Mouse (Mus musculus) heart, postnatal 0 days (tissue): Measurements from ENCODE around the gene Gstm2. TPM values are rescaled to one million over a fixed set of nuclear protein-coding genes. Genes with fewer than 3 reads are reported as not detected.
"Not testable (repeated sequence)": the region's sequence is repeated elsewhere in the genome, so short reads cannot be mapped to it uniquely, and the experiment has no call there.

Experiments
- ATAC-seq: fragments of 200-750 bp; cut with Nextera tagmentation; 2 replicates; pipeline ENCODE4 v1.8.0; 2017; ENCODE audit warnings: low read depth, moderate number of reproducible peaks, moderate library complexity; ENCODE audit not compliant: insufficient read depth
- DNase-seq: peaks from one replicate; pipeline ENCODE4 v3.0.0-alpha.2; 2016; ENCODE audit warnings: low spot score
- H3K27ac ChIP-seq: fragments of 300-500 bp; sonication (generic); 2 replicates; pipeline ENCODE4 v1.5.1; 2014; ENCODE audit warnings: low read depth, mild to moderate bottlenecking
- H3K27me3 ChIP-seq: fragments of 300-500 bp; sonication (generic); 2 replicates; pipeline ENCODE4 v1.6.1; 2014; ENCODE audit warnings: low read length, mixed read lengths; ENCODE audit not compliant: control insufficient read depth, insufficient read depth
- H3K36me3 ChIP-seq: fragments of 300-500 bp; sonication (generic); replicated peaks from 2 replicates; pipeline ENCODE4 v1.6.1; 2014; ENCODE audit warnings: low read length, mixed read lengths; ENCODE audit not compliant: control insufficient read depth, insufficient read depth
- H3K4me1 ChIP-seq: fragments of 300-500 bp; sonication (generic); 2 replicates; pipeline ENCODE4 v1.6.1; 2014; ENCODE audit warnings: antibody characterized with exemption; ENCODE audit not compliant: control insufficient read depth, insufficient read depth
- H3K4me2 ChIP-seq: fragments of 300-500 bp; sonication (generic); 2 replicates; pipeline ENCODE4 v1.6.1; 2014; ENCODE audit warnings: low read depth, mild to moderate bottlenecking, low read length, moderate library complexity
- H3K4me3 ChIP-seq: fragments of 300-500 bp; sonication (generic); 2 replicates; pipeline ENCODE4 v1.5.1; 2014; ENCODE audit warnings: low read depth, low read length
- H3K9ac ChIP-seq: fragments of 300-500 bp; sonication (generic); replicated peaks from 2 replicates; pipeline ENCODE4 v1.6.1; 2014; ENCODE audit warnings: low read depth, low read length, mixed read lengths
- H3K9me3 ChIP-seq: fragments of 300-500 bp; sonication (generic); replicated peaks from 2 replicates; pipeline ENCODE4 v1.6.1; 2016; ENCODE audit warnings: low read length; ENCODE audit not compliant: control insufficient read depth
- CTCF ChIP-seq: IDR thresholded peaks from 2 replicates; pipeline ENCODE4 v1.5.1; 2016; ENCODE audit warnings: antibody characterized with exemption, control low read depth, low read depth
- EP300 ChIP-seq: IDR thresholded peaks from 2 replicates; pipeline ENCODE4 v1.6.1; 2016; ENCODE audit warnings: antibody characterized with exemption, low read depth
- WGBS: fragments of 180-500 bp; shearing (Covaris S2); extraction: QIAGEN DNeasy Blood & Tissue Kit; methylation state at CpG from one replicate; pipeline ENCODE4 v1.1.7; 2014; 5-methylcytosine and 5-hydroxymethylcytosine counted together
- polyA plus RNA-seq: library from polyadenylated mRNA; unstranded; fragments of >200 nt; fragmentation: Nextera tagmentation; extraction: Ambion mirVana; gene quantifications from 2 replicates; pipeline ENCODE4 v1.2.1, GENCODE M21; 2015
- total RNA-seq: library from RNA; depleted of rRNA; stranded (reverse); fragments of >200 nt; gene quantifications from 2 replicates; pipeline ENCODE4 v1.2.3, GENCODE M21; 2014; ENCODE audit warnings: low replicate concordance

Gene Gstm2
- total and polyA plus RNA-seq, 2 experiments from 2014 or later = 69.6 to 97.9 TPM

DNA sequence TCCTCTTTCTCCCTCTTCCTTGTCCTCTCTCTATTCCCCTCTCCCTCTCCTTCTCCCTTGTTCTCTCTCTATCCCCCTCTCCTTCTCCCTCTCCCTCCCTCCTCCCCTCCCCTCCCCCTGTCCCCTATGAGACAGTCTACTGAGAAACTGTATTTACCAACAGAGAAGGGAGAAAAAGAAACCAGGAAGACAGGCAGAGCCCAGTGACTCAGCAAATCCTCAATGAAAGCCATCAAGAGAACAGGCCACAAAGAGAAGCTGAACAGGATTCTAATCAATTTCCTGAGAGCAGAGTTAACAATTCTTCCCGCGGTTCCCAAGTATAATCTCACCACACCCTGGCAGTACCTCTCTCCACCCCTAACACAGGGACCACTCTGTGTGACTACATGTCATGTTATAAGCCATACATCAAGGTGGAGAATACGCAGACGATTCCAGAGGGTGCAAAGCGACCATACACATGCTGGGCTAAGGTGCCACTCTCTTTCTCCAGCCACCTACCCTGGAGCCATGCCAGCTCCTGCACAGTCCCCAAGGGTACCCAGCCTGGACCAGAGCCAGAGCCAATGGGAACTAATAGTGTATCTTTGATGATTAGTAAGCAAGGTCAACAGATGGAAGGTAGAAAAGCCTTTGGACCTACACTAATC is 21.5 kb downstream of the Gstm2 start:
- DNase-seq = no peak
- H3K9ac ChIP-seq = no peak overlapping the region
- H3K27me3 ChIP-seq = 0 out of 2 replicates have a peak, but pooled peaks cover 4% of the 10 kb centered on the region
- no peak overlapping the region for H3K4me2 ChIP-seq
- no peaks in the 10 kb centered on the region for H3K9me3 ChIP-seq
- no peaks in the 10 kb centered on the region for H3K4me1 ChIP-seq
- H3K36me3 ChIP-seq = no peaks in the 10 kb centered on the region
- no peak for ATAC-seq
- no peak overlapping the region for H3K4me3 ChIP-seq
- no peak overlapping the region for H3K27ac ChIP-seq
- WGBS = 57% methylated on average over 5 of the region's 5 CpGs
- TF ChIP-seq CTCF (no peak), EP300 (no peak)

DNA sequence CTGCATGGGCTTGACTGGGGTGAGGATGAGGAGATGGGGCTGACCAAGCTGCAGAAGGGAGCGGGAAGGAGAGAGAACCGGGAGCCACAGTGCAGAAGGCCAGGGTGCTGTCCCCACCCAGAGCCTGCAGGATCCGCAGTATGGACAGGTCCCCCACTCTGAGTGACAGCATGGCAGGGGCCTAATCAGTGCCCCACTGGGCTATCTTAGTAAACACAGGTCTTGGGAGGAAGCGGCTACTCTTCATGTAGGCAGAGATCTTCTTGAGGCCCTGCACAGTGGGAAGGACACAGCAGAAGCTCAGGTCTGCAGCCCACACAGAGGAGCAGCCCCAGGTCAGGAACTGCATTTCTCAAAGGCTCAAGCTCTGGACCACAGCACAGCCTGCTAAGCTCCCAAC is 22.2 kb downstream of the Gstm2 start:
- no peak overlapping the region for H3K9ac ChIP-seq
- no peak for TF ChIP-seq EP300
- no peak for TF ChIP-seq CTCF
- H3K27me3 ChIP-seq = 0 out of 2 replicates have a peak, but pooled peaks cover 3% of the 10 kb centered on the region
- H3K4me1 ChIP-seq = no peaks in the 10 kb centered on the region
- WGBS = 79% methylated on average over 4 of the region's 4 CpGs
- H3K36me3 ChIP-seq = no peaks in the 10 kb centered on the region
- H3K4me2 ChIP-seq = no peak overlapping the region
- DNase-seq = no peak
- H3K4me3 ChIP-seq = no peak overlapping the region
- H3K27ac ChIP-seq = no peak overlapping the region
- ATAC-seq = no peak
- H3K9me3 ChIP-seq = no peaks in the 10 kb centered on the region

- H3K4me3 ChIP-seq, DNase-seq, H3K9ac ChIP-seq, H3K27ac ChIP-seq, H3K36me3 ChIP-seq, H3K9me3 ChIP-seq, H3K27me3 ChIP-seq, ATAC-seq, H3K4me2 ChIP-seq, H3K4me1 ChIP-seq: not testable (repeated sequence)
- WGBS = 81% methylated on average over 9 of the region's 9 CpGs
Observed at GRCm38 (mm10) chr3:107955260-107955659, 31.0 kb downstream of the Gstm2 start.

- WGBS = 82% methylated on average over 5 of the region's 5 CpGs
- TF ChIP-seq CTCF = no peak
- no peak for TF ChIP-seq EP300
- ATAC-seq = no peak
- no peaks in the 10 kb centered on the region for H3K9me3 ChIP-seq
- H3K4me3 ChIP-seq = no peak overlapping the region
- H3K4me2 ChIP-seq = no peak overlapping the region
- no peak for DNase-seq
- no peaks in the 10 kb centered on the region for H3K27me3 ChIP-seq
- H3K4me1 ChIP-seq = 0 out of 2 replicates have a peak, but pooled peaks cover 3% of the 10 kb centered on the region
- no peak overlapping the region for H3K9ac ChIP-seq
- no peaks in the 10 kb centered on the region for H3K36me3 ChIP-seq
- no peak overlapping the region for H3K27ac ChIP-seq
Observed at GRCm38 (mm10) chr3:107953906-107954305, 32.3 kb downstream of the Gstm2 start.

- H3K9me3 ChIP-seq = no peaks in the 10 kb centered on the region
- TF ChIP-seq EP300 = no peak
- TF ChIP-seq CTCF = peak; percentile 76
- DNase-seq (peak; percentile 69), ATAC-seq (peak; percentile 83)
- H3K4me2 ChIP-seq = no peak overlapping the region
- 0 out of 2 replicates have a peak, but pooled peaks cover 3% of the 10 kb centered on the region for H3K4me1 ChIP-seq
- no peak overlapping the region for H3K9ac ChIP-seq
- no peaks in the 10 kb centered on the region for H3K27me3 ChIP-seq
- 15% methylated on average over 6 of the region's 6 CpGs for WGBS
- H3K4me3 ChIP-seq = no peak overlapping the region
- no peak overlapping the region for H3K27ac ChIP-seq
- no peaks in the 10 kb centered on the region for H3K36me3 ChIP-seq
Observed at GRCm38 (mm10) chr3:107953328-107953755, 32.9 kb downstream of the Gstm2 start.

- no peak for ATAC-seq
- Histone ChIP-seq H3K27me3 (no peaks in the 10 kb centered on the region), H3K9me3 (no peaks in the 10 kb centered on the region), H3K36me3 (no peaks in the 10 kb centered on the region), H3K4me1 (0 out of 2 replicates have a peak, but pooled peaks cover 3% of the 10 kb centered on the region), H3K4me2 (no peak overlapping the region), H3K9ac (no peak overlapping the region), H3K4me3 (no peak overlapping the region), H3K27ac (no peak overlapping the region)
- no peak for TF ChIP-seq CTCF
- TF ChIP-seq EP300 = no peak
- no peak for DNase-seq
- WGBS = 81% methylated on average over 11 of the region's 11 CpGs
Observed at GRCm38 (mm10) chr3:107950531-107950930, 35.7 kb downstream of the Gstm2 start.

- not testable (repeated sequence) for DNase-seq, H3K27me3 ChIP-seq, H3K4me3 ChIP-seq, H3K36me3 ChIP-seq, H3K4me1 ChIP-seq, H3K27ac ChIP-seq, H3K4me2 ChIP-seq, H3K9me3 ChIP-seq, ATAC-seq, H3K9ac ChIP-seq
- 80% methylated on average over 1 of the region's 1 CpGs for WGBS
Observed at GRCm38 (mm10) chr3:107949461-107949860, 36.8 kb downstream of the Gstm2 start.
